Comparison of ENCODE assay signal across 8 mouse cellular contexts in genomic region chr17:33909869-33910250, GRCm38 (mm10). TPM values are rescaled to one million over a fixed set of nuclear protein-coding genes. Genes with fewer than 3 reads are reported as not detected.
DNase-seq lines count a peak whose midpoint lies in the region; ATAC-seq and TF ChIP-seq lines count a peak whose summit lies in the region.

No protein-coding gene starts in this region.

- no peak for ATAC-seq in heart, embryonic 15.5 days (replicated peaks; ENCODE audit: insufficient number of reproducible peaks, insufficient read depth, low FRiP score, low read depth)

- H3K4me1 ChIP-seq in cortical plate, adult 2 months (ENCODE audit: control insufficient read depth, insufficient read depth, low read length) = peaks cover 1% of the 10 kb centered on the region; the same call in 1 of the 2 replicates
- H3K4me1 ChIP-seq in heart, embryonic 15.5 days (replicated peaks) = peaks cover 25% of the 10 kb centered on the region

- peak; percentile 28 for DNase-seq in ovary, adult 18-20 months (ENCODE audit: low spot score)
- no peak for DNase-seq in ovary, postnatal 14 days (ENCODE audit: low spot score)
- DNase-seq in kidney, postnatal 14 days = peak; percentile 57
- DNase-seq in thymus, postnatal 25 days = peak; percentile 60
- DNase-seq in left cerebral cortex, adult 8-10 months (ENCODE audit: low spot score in 2 of 2) = no peak

- peak overlapping the region; percentile 91 for H3K9ac ChIP-seq in heart, embryonic 15.5 days

- H3K27ac ChIP-seq in cortical plate, adult 2 months (ENCODE audit: insufficient read depth, low read length) = peak overlapping the region; percentile 79
- peak overlapping the region; percentile 93 for H3K27ac ChIP-seq in heart, embryonic 15.5 days
- H3K27ac ChIP-seq in macrophage = peak overlapping the region; percentile 93

- WGBS in heart, embryonic 15.5 days = under 1% methylated on average over 14 of the region's 14 CpGs
- WGBS in macrophage (ENCODE audit: missing documents) = 3% methylated on average over 14 of the region's 14 CpGs

- H3K27me3 ChIP-seq in heart, embryonic 15.5 days = no peaks in the 10 kb centered on the region

- peaks cover 67% of the 10 kb centered on the region for H3K79me2 ChIP-seq in macrophage (ENCODE audit: inconsistent target)

- peaks cover 36% of the 10 kb centered on the region for H3K36me3 ChIP-seq in heart, embryonic 15.5 days
- H3K36me3 ChIP-seq in macrophage (ENCODE audit: inconsistent target) = peaks cover 37% of the 10 kb centered on the region; the same call in 1 of the 2 replicates

- peak overlapping the region; percentile 99 for H3K4me2 ChIP-seq in heart, embryonic 15.5 days

- no peak for TF ChIP-seq CTCF in cortical plate, adult 2 months (IDR thresholded peaks at IDR 0.05; ENCODE audit: extremely low read depth, insufficient read depth, low read length)

- H3K9me3 ChIP-seq in heart, embryonic 15.5 days (replicated peaks) = no peaks in the 10 kb centered on the region

- H3K4me3 ChIP-seq in cortical plate, adult 2 months (ENCODE audit: insufficient read depth, low read length) = peak overlapping the region; percentile 85
- peak overlapping the region; percentile 88 for H3K4me3 ChIP-seq in heart, embryonic 15.5 days
- H3K4me3 ChIP-seq in macrophage (ENCODE audit: inconsistent target) = peak overlapping the region; percentile 95

- no peak for TF ChIP-seq POLR2A in cortical plate, adult 2 months (IDR thresholded peaks at IDR 0.05; ENCODE audit: extremely low read depth, insufficient read depth, low read length)

RNA-seq across cellular contexts. Expression of gene Daxx, which starts 0.6 kb away (rescaled TPM):
- 27.2 and 27.4 TPM in 2 replicates for polyA plus RNA-seq in cortical plate, adult 2 months (2012; rRNA removed)
- 27.1 and 36.7 TPM in 2 replicates for polyA plus RNA-seq in heart, embryonic 15.5 days (2015; fragmentation: Nextera tagmentation; extraction: Ambion mirVana)
- 100 to 1,000 TPM in 16 of 26 experiments, 10 to 100 TPM in 10; 45.5 to 715 (median 283) TPM for total RNA-seq in macrophage (2018; cell fraction: chromatin; rRNA removed)
- 100 to 1,000 TPM in 14 of 26 experiments, 10 to 100 TPM in 12; 42.9 to 264 (median 138) TPM for total RNA-seq in macrophage (2018; cell fraction: cytosol; rRNA removed)
- total RNA-seq in macrophage (2018; cell fraction: nucleus; rRNA removed) = 100 to 1,000 TPM in 20 of 26 experiments, 10 to 100 TPM in 6; 62.8 to 925 (median 335) TPM
- polyA plus RNA-seq in macrophage (2018) = 32.1 to 95.9 TPM (median 50.6 TPM) in 3 replicates
- total RNA-seq in left cerebral cortex, adult 8-10 months (2022) = 10 to 100 TPM; 24.0 to 31.9 (median 27.1) TPM

RNA-seq across cellular contexts. Expression of gene Platr17, which starts 4.9 kb away (rescaled TPM):
- polyA plus RNA-seq in cortical plate, adult 2 months (2012; rRNA removed) = 1.7 TPM in 2 replicates
- 0.18 TPM in 1 of 2 replicates, not detected in the other for polyA plus RNA-seq in heart, embryonic 15.5 days (2015; fragmentation: Nextera tagmentation; extraction: Ambion mirVana)
- not detected for total RNA-seq in macrophage (2018; cell fraction: chromatin; rRNA removed)
- total RNA-seq in macrophage (2018; cell fraction: cytosol; rRNA removed) = 1 to 10 TPM in 12 of 26 experiments, under 1 TPM in 13, not detected in 1; 0.54 to 1.8 (median 0.88) TPM
- total RNA-seq in macrophage (2018; cell fraction: nucleus; rRNA removed) = 1 to 10 TPM in 5 of 26 experiments, under 1 TPM in 2, not detected in 19; 0.68 to 1.9 (median 1.1) TPM
- polyA plus RNA-seq in macrophage (2018) = 1.8 TPM in 1 of 3 replicates, not detected in the others
- total RNA-seq in left cerebral cortex, adult 8-10 months (2022) = 1 to 10 TPM in 2 of 4 experiments, not detected in 2; 1.3 to 1.6 TPM

RNA-seq across cellular contexts. Expression of gene Tapbp, which starts 5.8 kb away (rescaled TPM):
- polyA plus RNA-seq in cortical plate, adult 2 months (2012; rRNA removed) = 22.1 and 22.3 TPM in 2 replicates
- polyA plus RNA-seq in heart, embryonic 15.5 days (2015; fragmentation: Nextera tagmentation; extraction: Ambion mirVana) = 44.3 and 61.3 TPM in 2 replicates
- total RNA-seq in macrophage (2018; cell fraction: chromatin; rRNA removed) = 1,000 to 10,000 TPM in 1 of 26 experiments, 100 to 1,000 TPM in 25; 113 to 1,389 (median 406) TPM
- 1,000 to 10,000 TPM in 11 of 26 experiments, 100 to 1,000 TPM in 15; 321 to 1,516 (median 723) TPM for total RNA-seq in macrophage (2018; cell fraction: cytosol; rRNA removed)
- 1,000 to 10,000 TPM in 17 of 26 experiments, 100 to 1,000 TPM in 9; 461 to 2,733 (median 1,524) TPM for total RNA-seq in macrophage (2018; cell fraction: nucleus; rRNA removed)
- 235 to 575 TPM (median 237 TPM) in 3 replicates for polyA plus RNA-seq in macrophage (2018)
- 10 to 100 TPM; 53.0 to 74.3 (median 56.5) TPM for total RNA-seq in left cerebral cortex, adult 8-10 months (2022)

RNA-seq across cellular contexts. Expression of gene Zbtb22, which starts 5.8 kb away (rescaled TPM):
- 31.9 and 33.5 TPM in 2 replicates for polyA plus RNA-seq in cortical plate, adult 2 months (2012; rRNA removed)
- 11.3 and 15.3 TPM in 2 replicates for polyA plus RNA-seq in heart, embryonic 15.5 days (2015; fragmentation: Nextera tagmentation; extraction: Ambion mirVana)
- total RNA-seq in macrophage (2018; cell fraction: chromatin; rRNA removed) = 10 to 100 TPM; 19.6 to 48.0 (median 32.3) TPM
- total RNA-seq in macrophage (2018; cell fraction: cytosol; rRNA removed) = 10 to 100 TPM; 20.3 to 33.9 (median 27.8) TPM
- 10 to 100 TPM; 23.9 to 53.5 (median 40.4) TPM for total RNA-seq in macrophage (2018; cell fraction: nucleus; rRNA removed)
- 18.2 to 24.0 TPM (median 21.3 TPM) in 3 replicates for polyA plus RNA-seq in macrophage (2018)
- 10 to 100 TPM; 36.8 to 44.6 (median 41.3) TPM for total RNA-seq in left cerebral cortex, adult 8-10 months (2022)

RNA-seq across cellular contexts. Expression of gene Kifc1, which starts 19.4 kb away (rescaled TPM):
- polyA plus RNA-seq in cortical plate, adult 2 months (2012; rRNA removed) = 2.0 and 2.3 TPM in 2 replicates
- 5.3 and 7.3 TPM in 2 replicates for polyA plus RNA-seq in heart, embryonic 15.5 days (2015; fragmentation: Nextera tagmentation; extraction: Ambion mirVana)
- total RNA-seq in macrophage (2018; cell fraction: chromatin; rRNA removed) = 10 to 100 TPM in 3 of 26 experiments, 1 to 10 TPM in 21, under 1 TPM in 2; 0.48 to 22.5 (median 3.1) TPM
- total RNA-seq in macrophage (2018; cell fraction: cytosol; rRNA removed) = 1 to 10 TPM in 24 of 26 experiments, under 1 TPM in 2; 0.88 to 4.9 (median 2.3) TPM
- 10 to 100 TPM in 1 of 26 experiments, 1 to 10 TPM in 24, under 1 TPM in 1; 0.86 to 15.9 (median 2.5) TPM for total RNA-seq in macrophage (2018; cell fraction: nucleus; rRNA removed)
- 1.3 to 6.1 TPM (median 2.3 TPM) in 3 replicates for polyA plus RNA-seq in macrophage (2018)
- total RNA-seq in left cerebral cortex, adult 8-10 months (2022) = 1 to 10 TPM; 2.0 to 3.0 (median 2.9) TPM

Comparison
In these comparisons a context has a peak if more than half of its experiments do, and no peak if none do; other contexts are left out.
1. DNase-seq: peak in ovary, adult 18-20 months (single experiment), kidney, postnatal 14 days (single experiment) and thymus, postnatal 25 days (single experiment); none in ovary, postnatal 14 days (single experiment) and left cerebral cortex, adult 8-10 months (0 of 2).
2. Peak in every context shown above with its lines, with median percentiles within 50 percentile points of each other: H3K27ac ChIP-seq and H3K4me3 ChIP-seq.